Mouse (Mus musculus) bone marrow, adult 2 months (tissue): ENCODE measurements around the gene Plpp6.

Source experiments
- CTCF ChIP-seq: fragments of 200-500 bp; IDR thresholded peaks from 2 replicates; pipeline ENCODE4 v1.5.1; 2011; ENCODE audit warnings: low read length, control low read depth; ENCODE audit not compliant: control insufficient read depth, insufficient read depth
- POLR2A ChIP-seq: fragments of 200-500 bp; IDR thresholded peaks from 2 replicates; pipeline ENCODE4 v1.6.1; 2011; ENCODE audit warnings: low read depth, mild to moderate bottlenecking, control low read depth, low read length, borderline replicate concordance; ENCODE audit not compliant: control insufficient read depth

DNA sequence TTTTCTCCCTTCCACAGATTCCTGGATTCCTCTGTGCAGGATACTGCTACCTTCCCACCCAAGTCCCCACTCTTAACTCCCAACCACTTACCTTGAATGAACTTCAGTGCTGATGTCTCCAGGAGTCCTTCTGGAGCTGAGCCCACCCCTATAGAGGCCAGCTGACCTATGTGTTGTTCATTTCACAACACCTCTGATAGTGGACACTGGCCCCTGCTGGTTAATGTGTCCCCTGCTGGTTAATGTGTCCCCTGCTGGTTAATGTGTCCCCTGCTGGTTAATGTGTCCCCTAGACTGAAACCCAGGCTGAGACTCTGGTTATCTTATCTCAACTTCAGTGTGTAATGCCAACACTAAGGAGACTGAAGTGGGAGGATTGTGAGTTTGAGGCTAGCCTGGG, 34.7 kb upstream of the Plpp6 start:
- TF ChIP-seq CTCF (no peak), POLR2A (no peak)
